Mouse (Mus musculus) layer of hippocampus, adult 18-20 months (tissue): ENCODE data around the gene Stx8. TPM values are rescaled to one million over a fixed set of nuclear protein-coding genes. Genes with fewer than 3 reads are reported as not detected.

Experiments used
- DNase-seq, 2 experiments: peaks; one replicate each; pipeline ENCODE4 v3.0.0; 2022; ENCODE audit warnings: low spot score in 2 of 2
- total RNA-seq, 2 experiments: library from RNA; stranded (reverse); gene quantifications; 2 replicates each; pipeline ENCODE4 v1.2.3; 2021

Stx8 gene
- total RNA-seq, 2 experiments from 2014 or later, result 38.3 to 39.1 TPM

- no peak for DNase-seq
Measured at GRCm38 (mm10) chr11:68034422-68034821, 68.4 kb downstream of the Stx8 start.

- no peak for DNase-seq
Measured at GRCm38 (mm10) chr11:68035303-68035891, 69.4 kb downstream of the Stx8 start.

GRCm38 (mm10) chr11:68036133-68036959 lies 70.4 kb downstream of the Stx8 start:
- no peak for DNase-seq

GRCm38 (mm10) chr11:68037093-68037492 lies 71.1 kb downstream of the Stx8 start:
- no peak for DNase-seq

- no peak for DNase-seq
Measured at GRCm38 (mm10) chr11:68038101-68038500, 72.1 kb downstream of the Stx8 start.

- no peak for DNase-seq
Measured at GRCm38 (mm10) chr11:68044181-68044580, 78.2 kb downstream of the Stx8 start.

GRCm38 (mm10) chr11:68046916-68047315 lies 80.9 kb downstream of the Stx8 start:
- DNase-seq, result no peak

GRCm38 (mm10) chr11:68049261-68050165 lies 83.5 kb downstream of the Stx8 start:
- DNase-seq, result no peak

- DNase-seq, result no peak
Measured at GRCm38 (mm10) chr11:68050725-68051124, 84.7 kb downstream of the Stx8 start.

GRCm38 (mm10) chr11:68051305-68051704 lies 85.3 kb downstream of the Stx8 start:
- DNase-seq, result no peak

- no peak for DNase-seq
Measured at GRCm38 (mm10) chr11:68058466-68059201, 92.6 kb downstream of the Stx8 start.

GRCm38 (mm10) chr11:68060651-68061050 lies 94.7 kb downstream of the Stx8 start:
- no peak for DNase-seq

- DNase-seq, result no peak
Measured at GRCm38 (mm10) chr11:68062116-68062515, 96.1 kb downstream of the Stx8 start.

GRCm38 (mm10) chr11:68067806-68068205 lies 101.8 kb downstream of the Stx8 start:
- DNase-seq, result no peak

- DNase-seq, result no peak
Measured at GRCm38 (mm10) chr11:68070086-68070485, 104.1 kb downstream of the Stx8 start.

GRCm38 (mm10) chr11:68071836-68072235 lies 105.8 kb downstream of the Stx8 start:
- DNase-seq, result no peak

GRCm38 (mm10) chr11:68072597-68073210 lies 106.7 kb downstream of the Stx8 start:
- no peak for DNase-seq

GRCm38 (mm10) chr11:68074686-68075085 lies 108.7 kb downstream of the Stx8 start:
- no peak for DNase-seq

GRCm38 (mm10) chr11:68075331-68075730 lies 109.3 kb downstream of the Stx8 start:
- no peak for DNase-seq

- no peak for DNase-seq
Measured at GRCm38 (mm10) chr11:68079756-68080155, 113.8 kb downstream of the Stx8 start.

- DNase-seq, result no peak
Measured at GRCm38 (mm10) chr11:68080999-68081398, 115.0 kb downstream of the Stx8 start.
